Mouse (Mus musculus) lung, embryonic 14.5 days (tissue): Measurements from ENCODE around the gene Urad. TPM values are rescaled to one million over a fixed set of nuclear protein-coding genes. Genes with fewer than 3 reads are reported as not detected.

Experiments
- ATAC-seq: fragments of 200-750 bp; cut with Nextera tagmentation; 2 replicates; pipeline ENCODE4 v1.8.0; 2017; ENCODE audit warnings: mild to moderate bottlenecking, moderate TSS enrichment, moderate library complexity; ENCODE audit not compliant: insufficient read depth
- DNase-seq: peaks from one replicate; pipeline ENCODE4 v3.0.0-alpha.2; 2015
- H3K27ac ChIP-seq: fragments of 300-500 bp; sonication (generic); 2 replicates; pipeline ENCODE4 v1.5.1; 2014; ENCODE audit warnings: low read depth, mild to moderate bottlenecking, moderate library complexity
- H3K27me3 ChIP-seq: fragments of 300-500 bp; sonication (generic); 2 replicates; pipeline ENCODE4 v1.6.1; 2014; ENCODE audit warnings: low read length, control low read depth; ENCODE audit not compliant: insufficient read depth
- H3K36me3 ChIP-seq: fragments of 300-500 bp; sonication (generic); 2 replicates; pipeline ENCODE4 v1.6.1; 2014; ENCODE audit warnings: control low read depth; ENCODE audit not compliant: insufficient read depth
- H3K4me1 ChIP-seq: fragments of 300-500 bp; sonication (generic); 2 replicates; pipeline ENCODE4 v1.6.1; 2014; ENCODE audit warnings: antibody characterized with exemption, control low read depth; ENCODE audit not compliant: insufficient read depth
- H3K4me2 ChIP-seq: fragments of 300-500 bp; sonication (generic); 2 replicates; pipeline ENCODE4 v1.6.1; 2014; ENCODE audit warnings: mild to moderate bottlenecking
- H3K4me3 ChIP-seq: fragments of 300-500 bp; sonication (generic); 2 replicates; pipeline ENCODE4 v1.5.1; 2014; ENCODE audit warnings: low read depth, low read length
- H3K9ac ChIP-seq: fragments of 300-500 bp; sonication (generic); 2 replicates; pipeline ENCODE4 v1.6.1; 2014
- H3K9me3 ChIP-seq: fragments of 300-500 bp; sonication (generic); 2 replicates; pipeline ENCODE4 v1.6.1; 2016; ENCODE audit warnings: low read depth, low read length, control low read depth
- CTCF ChIP-seq: IDR thresholded peaks from 2 replicates; pipeline ENCODE4 v1.5.1; 2016; ENCODE audit warnings: antibody characterized with exemption, low read depth
- WGBS: fragments of 180-500 bp; shearing (Covaris S2); extraction: QIAGEN DNeasy Blood & Tissue Kit; methylation state at CpG from one replicate; pipeline ENCODE4 v1.1.7; 2014; 5-methylcytosine and 5-hydroxymethylcytosine counted together
- microRNA-seq: library from miRNA; unstranded; fragments of <30 nt; microRNA quantifications from one replicate; pipeline ENCODE4, GENCODE M21; 2016; ENCODE audit warnings: borderline number of aligned reads
- polyA plus RNA-seq: library from polyadenylated mRNA; unstranded; fragments of >200 nt; fragmentation: Nextera tagmentation; extraction: Ambion mirVana; gene quantifications from 2 replicates; pipeline ENCODE4 v1.2.1, GENCODE M21; 2014

The Urad gene
- polyA plus RNA-seq, 1 experiment from 2014 or later: not detected

DNA sequence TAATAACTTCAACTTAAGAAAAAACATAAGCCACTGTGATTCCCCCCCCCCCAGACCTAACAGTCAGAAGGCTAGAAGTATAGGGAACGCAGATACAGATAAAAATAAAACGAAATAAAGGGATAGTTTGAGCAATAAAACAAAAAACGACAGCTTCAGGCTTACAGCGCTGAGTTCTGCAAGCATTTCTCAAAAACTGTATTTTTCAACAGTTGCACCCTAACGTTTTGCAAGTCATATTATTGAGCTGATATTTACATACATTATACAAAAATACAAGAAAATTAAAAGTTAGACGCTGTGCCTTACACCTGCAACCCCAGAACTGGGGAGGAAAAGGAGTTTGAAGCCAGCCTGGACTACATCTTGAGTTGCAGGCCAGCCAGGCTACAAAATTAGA lies 52.9 kb downstream of the Urad start:
- no peak overlapping the region for H3K27ac ChIP-seq
- H3K36me3 ChIP-seq: no peaks in the 10 kb centered on the region
- ATAC-seq (no peak), DNase-seq (no peak)
- no peak for TF ChIP-seq CTCF
- H3K4me2 ChIP-seq: no peak overlapping the region
- H3K4me3 ChIP-seq: no peak overlapping the region
- no peaks in the 10 kb centered on the region for H3K4me1 ChIP-seq
- H3K9ac ChIP-seq: no peak overlapping the region
- H3K27me3 ChIP-seq: peaks cover 89% of the 10 kb centered on the region
- 9% methylated on average over 6 of the region's 6 CpGs for WGBS
- H3K9me3 ChIP-seq: no peaks in the 10 kb centered on the region

- H3K27me3 ChIP-seq: peaks cover 86% of the 10 kb centered on the region
- H3K36me3 ChIP-seq: no peaks in the 10 kb centered on the region
- H3K4me3 ChIP-seq: no peak overlapping the region
- H3K4me1 ChIP-seq: no peaks in the 10 kb centered on the region
- no peak for TF ChIP-seq CTCF
- ATAC-seq: no peak
- H3K9me3 ChIP-seq: no peaks in the 10 kb centered on the region
- H3K27ac ChIP-seq: no peak overlapping the region
- 9% methylated on average over 8 of the region's 8 CpGs for WGBS
- no peak overlapping the region for H3K4me2 ChIP-seq
- H3K9ac ChIP-seq: no peak overlapping the region
- DNase-seq: no peak
These were observed 53.5 kb downstream of the Urad start for GRCm38 (mm10) chr5:147268728-147269127.

DNA sequence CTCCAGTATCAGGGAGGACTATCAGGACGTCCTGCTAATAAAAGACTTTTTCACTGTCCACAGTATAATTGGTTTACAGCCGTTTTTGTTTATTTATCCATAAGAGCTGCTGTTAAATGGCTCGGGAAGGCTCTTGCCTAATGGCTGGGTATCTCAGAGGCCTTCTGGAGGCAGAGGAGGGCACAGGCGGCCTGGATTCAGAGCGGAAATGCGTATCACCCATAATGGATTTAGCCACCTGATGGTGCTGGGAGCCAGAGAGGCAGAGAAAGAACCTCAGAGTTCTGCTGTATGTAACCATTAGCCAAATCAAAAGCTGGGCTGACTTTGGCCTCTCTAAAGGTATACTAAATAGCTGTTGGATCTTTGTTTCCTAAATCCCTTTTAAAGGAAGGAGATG lies 54.8 kb downstream of the Urad start:
- Histone ChIP-seq H3K27me3 (peaks cover 74% of the 10 kb centered on the region), H3K27ac (no peak overlapping the region), H3K9me3 (no peaks in the 10 kb centered on the region), H3K4me3 (no peak overlapping the region), H3K9ac (no peak overlapping the region), H3K4me2 (no peak overlapping the region), H3K4me1 (no peaks in the 10 kb centered on the region), H3K36me3 (no peaks in the 10 kb centered on the region)
- TF ChIP-seq CTCF: no peak
- DNase-seq (no peak), ATAC-seq (no peak)
- 5% methylated on average over 6 of the region's 6 CpGs for WGBS

Small RNA genes lying within 50 kb of the gene (microRNA-seq; reads per million reads assigned to microRNA genes)
- not detected for gene Mir7k

Other genes starting within 250 kb of the Urad start
- 19.3 and 19.9 TPM in 2 replicates for gene Lnx2, start 245.9 kb downstream of the Urad start, polyA plus RNA-seq
- gene Polr1d, start 245.4 kb downstream of the Urad start, polyA plus RNA-seq: 123 and 127 TPM in 2 replicates
- gene Gsx1, start 133.7 kb downstream of the Urad start, polyA plus RNA-seq: not detected in 2 replicates
- gene Pdx1, start 52.5 kb downstream of the Urad start, polyA plus RNA-seq: not detected in 2 replicates
- not detected in 2 replicates for gene Cdx2, start 15.2 kb downstream of the Urad start, polyA plus RNA-seq
- gene Flt3, start 78.0 kb upstream of the Urad start, polyA plus RNA-seq: 0.07 and 0.16 TPM in 2 replicates
- 76.5 and 84.1 TPM in 2 replicates for gene Pan3, start 107.7 kb upstream of the Urad start, polyA plus RNA-seq